ENCODE assay signal across 1 mouse cellular context in genomic region chr9:45049731-45050130, GRCm38 (mm10).
TF ChIP-seq lines count a peak whose summit lies in the region.

No protein-coding gene starts in this region.

TF ChIP-seq in MEL, 35 proteins besides CTCF, POLR2A, EP300 and RAD21 (continued from another document):
- TF ChIP-seq JUND (IDR thresholded peaks at IDR 0.05; ENCODE audit: low read depth, low read length) (no peak), NRF1 (IDR thresholded peaks at IDR 0.05; ENCODE audit: insufficient read depth, low read depth, low read length, poor library complexity, severe bottlenecking) (no peak), MYC (IDR thresholded peaks at IDR 0.05; ENCODE audit: low read depth, low read length) (no peak), TAL1 (IDR thresholded peaks at IDR 0.05; ENCODE audit: low read length) (no peak), MAFK (IDR thresholded peaks at IDR 0.05; ENCODE audit: borderline replicate concordance, low read depth, low read length) (no peak), ZKSCAN1 (IDR thresholded peaks at IDR 0.05; ENCODE audit: low read depth, low read length) (no peak), BHLHE40 (IDR thresholded peaks at IDR 0.05; ENCODE audit: borderline replicate concordance, low read depth, low read length) (0 out of 2 replicates have a peak, but pooled peaks have one; percentile 23), ETS1 (IDR thresholded peaks at IDR 0.05; ENCODE audit: low read depth, low read length) (peak; percentile 51; the same call in 1 of the 2 replicates), ZC3H11A (IDR thresholded peaks at IDR 0.05; ENCODE audit: low read depth, low read length) (no peak; the same call in 1 of the 2 replicates), GATA1 (IDR thresholded peaks at IDR 0.05; ENCODE audit: low read depth, low read length) (peak; percentile 73), ZNF384 (IDR thresholded peaks at IDR 0.05; ENCODE audit: low read depth, low read length) (no peak), POLR2AphosphoS2 (IDR thresholded peaks at IDR 0.05; ENCODE audit: low read length) (no peak), USF2 (IDR thresholded peaks at IDR 0.05; ENCODE audit: borderline replicate concordance in 1 of 2, insufficient read depth in 1 of 2, low read depth in 1 of 2, low read length in 2 of 2) (no peak)
